Mouse (Mus musculus) adrenal gland, postnatal 4 days (tissue): ENCODE measurements around the gene Crocc. TPM values are rescaled to one million over a fixed set of nuclear protein-coding genes. Genes with fewer than 3 reads are reported as not detected.
A peak's percentile ranks its signal among the peaks of the same experiment; 100 is the strongest.

Source experiments
- DNase-seq, 2 experiments: peaks; one replicate each; pipeline ENCODE4 v3.0.0; 2021 to 2022; ENCODE audit warnings: low spot score in 2 of 2, mixed read lengths in 2 of 2
- total RNA-seq, 2 experiments: library from RNA; stranded (reverse); gene quantifications; 2 replicates each; pipeline ENCODE4 v1.2.3; 2021

The Crocc gene
- total RNA-seq, 2 experiments from 2014 or later, result 16.3 to 24.0 TPM

DNA sequence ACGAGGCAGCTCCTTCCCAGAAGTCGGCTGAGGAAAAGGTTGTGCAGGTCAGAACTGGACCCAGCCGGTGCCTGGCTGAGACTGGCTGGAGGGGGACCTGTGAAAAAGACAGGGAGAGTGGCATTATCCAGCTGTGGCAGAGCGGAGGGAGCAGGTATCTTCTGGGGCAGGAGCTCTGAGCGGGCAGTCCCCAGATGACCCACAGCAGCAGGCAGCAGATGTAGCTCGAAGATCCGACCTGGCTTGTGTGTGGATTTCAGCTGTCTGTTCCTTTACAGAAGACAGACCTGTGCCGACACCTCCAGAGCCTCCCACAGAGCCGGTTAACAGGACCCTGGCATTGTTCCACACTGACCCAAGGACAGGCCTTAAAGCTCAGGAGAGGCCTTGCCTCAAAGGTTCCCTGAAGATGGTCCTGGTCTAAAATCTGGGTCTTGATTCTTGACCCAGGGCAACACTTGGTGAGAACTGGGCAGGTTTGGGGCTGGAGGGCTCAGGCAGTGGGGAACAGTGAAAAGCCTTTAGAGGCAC is 7.2 kb upstream of the Crocc start:
- no peak for DNase-seq

DNA sequence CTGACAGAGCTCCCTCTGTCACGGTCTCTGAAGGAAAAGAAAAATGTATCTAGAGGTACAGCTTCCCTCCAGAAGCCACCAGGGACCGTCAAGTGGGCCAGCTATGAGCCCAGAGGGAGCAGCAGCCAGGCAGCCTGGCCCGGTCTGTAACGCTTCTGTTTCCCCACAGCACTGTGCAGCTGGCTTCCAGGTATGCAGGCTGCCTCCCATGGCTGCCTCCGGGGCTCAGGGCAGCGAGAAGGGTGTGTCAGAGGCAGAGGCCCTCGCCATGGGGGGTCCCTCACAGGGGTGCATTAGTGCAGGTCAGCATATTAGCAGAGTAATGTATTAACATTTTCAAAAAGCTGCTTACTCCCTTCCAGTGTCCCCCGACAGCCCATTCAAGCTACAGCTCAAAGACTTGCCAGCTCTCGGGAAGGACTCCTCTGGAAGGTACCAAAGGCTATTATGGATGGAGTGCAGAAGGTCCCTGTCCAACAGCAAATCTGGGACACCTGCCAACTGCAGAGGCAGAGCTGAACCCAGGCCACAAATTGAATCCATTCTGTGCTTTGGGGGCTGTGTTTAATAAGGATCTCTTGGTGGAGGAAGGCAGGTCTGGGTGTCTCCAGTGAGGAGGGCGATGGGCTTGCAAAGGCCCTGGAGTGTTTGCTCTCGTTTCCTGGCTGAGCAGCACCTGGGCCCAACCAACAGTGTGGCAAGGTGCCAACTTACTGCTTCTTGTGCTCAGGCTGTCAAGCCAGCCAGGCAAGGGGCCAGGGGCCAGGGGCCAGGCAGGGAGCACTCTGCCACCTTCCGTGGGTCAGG is 6.6 kb upstream of the Crocc start:
- no peak for DNase-seq

DNA sequence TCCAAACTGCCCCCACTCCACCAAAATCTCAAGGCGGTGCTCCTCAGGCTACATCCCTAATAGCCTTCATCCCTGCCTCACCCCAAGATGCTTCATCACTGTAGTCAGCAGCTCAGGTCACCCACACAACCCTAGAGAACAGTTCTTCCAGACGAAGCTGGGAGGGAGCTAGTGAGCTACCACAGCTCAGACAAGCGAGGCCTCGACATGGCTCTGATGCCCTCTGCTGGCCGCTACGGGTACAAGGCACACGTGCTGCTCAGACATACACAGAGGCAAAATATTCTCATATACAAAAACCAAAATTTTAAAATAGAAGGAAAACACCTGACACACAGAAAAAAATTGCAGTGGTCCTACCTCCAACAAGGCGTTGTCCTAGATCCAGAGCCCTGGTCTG is 4.8 kb upstream of the Crocc start:
- DNase-seq, result peak; percentile 65 to 72

DNA sequence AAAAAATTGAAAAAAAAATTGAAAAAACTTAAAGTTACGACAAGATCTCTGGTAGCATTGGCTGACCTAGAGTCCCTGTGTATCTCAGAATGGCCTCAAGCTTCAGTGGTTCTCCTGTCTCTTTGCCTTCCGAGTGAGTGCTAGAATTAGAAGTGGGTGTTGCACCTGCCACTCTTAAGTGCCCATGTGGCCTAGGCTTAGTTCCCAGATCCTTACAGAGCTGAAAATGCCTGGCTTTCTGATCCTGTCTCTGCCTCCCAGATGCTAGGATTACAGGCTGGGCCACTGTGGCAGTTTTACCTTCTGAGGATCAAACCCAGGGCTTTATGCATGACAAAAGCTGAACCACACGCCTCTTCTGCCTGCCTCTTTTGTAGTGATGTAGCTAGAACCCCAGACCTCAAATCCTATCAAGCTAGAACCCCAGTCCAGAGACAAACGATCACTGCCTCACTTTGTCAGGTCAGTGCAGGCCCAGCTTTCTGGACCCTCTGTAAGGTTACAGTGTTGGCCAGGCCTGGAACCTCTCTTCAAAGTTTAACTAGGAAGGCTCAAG is 3.8 kb upstream of the Crocc start:
- no peak for DNase-seq

DNA sequence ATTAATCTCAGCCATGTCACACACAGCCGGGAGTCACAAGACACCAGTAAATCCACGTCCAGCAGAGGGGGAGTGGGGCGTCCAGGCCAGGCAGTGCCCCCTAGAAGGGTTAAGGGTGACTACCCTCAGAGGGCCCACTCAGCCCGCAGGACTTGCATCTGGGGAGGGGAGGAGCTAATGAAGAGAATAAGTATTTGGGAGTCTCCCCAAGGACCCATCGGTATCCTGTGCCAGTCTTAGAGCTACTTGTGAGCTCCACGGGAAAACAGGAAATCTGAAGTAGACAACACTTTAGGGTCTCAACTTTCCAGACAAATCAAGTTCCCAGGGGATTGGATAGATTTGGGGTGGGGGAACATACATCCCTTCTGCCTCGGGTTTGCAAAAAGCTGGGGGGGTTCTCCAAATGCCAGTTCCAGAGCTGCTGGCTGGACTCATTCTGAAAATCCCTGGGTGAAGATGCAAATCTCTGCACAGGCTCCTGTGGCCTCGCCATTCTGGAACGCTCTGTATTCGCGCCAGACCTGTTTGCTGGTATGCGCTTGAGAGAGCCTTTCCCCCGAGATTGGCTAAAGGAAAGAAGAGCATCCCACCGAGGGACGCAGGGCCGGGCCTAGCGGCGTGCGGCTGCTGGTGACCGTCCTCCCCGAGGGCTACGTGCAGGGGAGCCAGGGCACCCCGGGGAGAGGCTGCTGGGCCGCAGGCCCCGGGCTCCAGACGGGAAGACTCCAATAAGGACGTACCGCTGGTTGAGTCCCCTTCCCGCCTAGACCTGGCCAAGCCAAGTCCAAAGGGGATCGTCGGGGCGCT is 529 bp downstream of the Crocc start:
- DNase-seq, result no peak

DNA sequence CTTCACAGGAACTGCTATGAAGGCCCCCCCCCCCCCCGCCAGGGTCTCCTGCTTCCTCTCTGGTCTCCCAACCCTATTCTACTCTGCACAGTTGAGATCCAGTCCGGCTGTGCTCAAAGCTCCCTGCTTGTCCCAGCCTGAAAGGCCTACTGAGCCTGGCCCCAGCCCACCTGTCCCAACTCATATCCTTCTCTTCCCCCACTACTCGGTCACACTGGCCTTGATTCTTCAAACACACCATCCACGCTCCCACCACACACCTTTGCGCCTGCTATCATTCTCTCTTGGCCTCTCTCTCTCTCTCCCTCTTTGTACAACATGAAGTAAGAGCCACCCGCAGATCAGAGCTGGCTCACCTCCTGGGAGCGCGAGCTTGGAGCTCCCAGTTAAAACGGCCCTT is 1.5 kb downstream of the Crocc start:
- DNase-seq, result no peak

DNA sequence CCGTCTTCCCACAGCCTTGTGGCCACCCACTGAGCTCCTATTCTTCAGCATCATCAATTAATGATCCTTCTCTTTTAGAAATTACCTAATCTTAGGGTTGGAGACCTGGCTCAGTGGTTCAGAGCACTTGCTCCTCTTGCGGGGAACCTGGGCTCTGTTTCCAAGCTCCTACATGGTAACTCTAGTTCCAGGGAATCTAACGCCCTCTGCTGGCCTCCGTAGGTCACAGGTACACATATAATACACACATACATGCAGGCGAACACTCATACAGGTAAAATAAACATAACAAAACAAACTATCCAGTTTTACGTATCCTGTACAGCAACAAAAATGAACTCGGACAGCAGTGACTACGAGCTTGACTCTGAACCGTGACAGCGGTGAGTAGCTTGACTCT is 3.4 kb downstream of the Crocc start:
- DNase-seq, result no peak

DNA sequence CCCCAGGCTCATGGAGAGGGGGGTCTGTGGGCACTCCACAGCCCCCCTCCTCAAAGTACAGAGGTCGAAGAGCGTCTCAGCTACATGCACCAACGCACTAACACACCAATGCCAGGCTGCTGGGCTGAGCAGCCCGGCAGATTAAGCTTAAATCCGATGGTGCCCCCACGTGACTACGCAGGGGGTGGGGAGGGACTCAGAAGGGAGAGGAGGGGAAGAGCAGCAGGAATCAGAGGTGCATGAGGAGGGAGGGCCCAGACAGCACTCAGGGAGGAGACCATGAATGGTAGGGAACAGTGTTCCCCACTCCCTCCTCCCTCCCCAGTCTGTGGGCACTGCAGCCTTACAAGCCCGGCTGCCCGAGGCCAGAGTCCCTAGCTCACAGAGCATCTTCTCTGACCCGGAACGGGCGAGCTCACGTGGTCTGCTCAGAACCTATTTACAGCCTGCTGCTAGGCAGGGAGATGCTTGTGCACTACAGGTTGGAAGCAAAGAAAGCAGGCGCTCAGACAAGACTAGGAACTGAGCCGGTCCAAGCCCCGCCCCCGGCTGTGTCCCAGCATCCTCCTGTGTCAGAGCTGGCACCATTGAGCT is 6.7 kb downstream of the Crocc start:
- DNase-seq, result no peak

DNA sequence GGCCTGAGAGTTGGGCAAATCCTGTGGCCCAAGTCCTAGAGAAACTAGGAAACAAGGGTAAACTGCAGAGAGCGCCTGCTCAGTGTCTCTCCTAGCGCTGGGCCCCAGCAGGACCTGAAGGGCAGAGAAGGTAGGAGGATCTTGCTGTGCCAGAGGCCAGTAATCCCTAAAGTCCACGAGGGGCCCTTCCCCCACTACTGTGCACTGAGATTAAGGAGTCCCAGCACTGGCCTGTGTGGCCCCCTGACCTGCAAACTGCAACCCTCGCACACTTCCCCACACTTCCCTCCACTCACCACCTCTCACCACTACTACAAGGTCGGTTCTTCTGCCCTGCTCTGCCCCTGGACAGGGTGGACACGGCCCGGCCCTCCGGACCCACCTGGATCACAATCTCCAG is 7.2 kb downstream of the Crocc start:
- no peak for DNase-seq

DNA sequence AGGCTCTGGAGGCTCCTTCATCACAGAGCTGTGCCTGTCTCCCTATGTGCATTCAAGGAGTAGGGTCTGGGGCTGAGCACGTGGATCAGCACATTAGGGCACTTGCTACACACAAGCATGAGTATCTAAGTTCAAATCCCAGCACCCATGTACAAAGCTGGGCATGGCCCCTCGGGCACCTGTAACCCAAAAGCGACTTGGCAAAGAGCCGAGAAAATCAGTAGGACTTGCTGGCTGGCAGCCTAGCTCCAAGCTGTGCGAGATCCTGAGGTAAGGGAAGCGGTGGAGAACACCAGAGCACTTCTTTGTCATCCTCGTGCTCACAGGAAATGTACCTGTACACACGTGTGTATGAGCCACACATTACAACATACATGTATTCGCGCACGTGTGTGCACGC is 7.9 kb downstream of the Crocc start:
- no peak for DNase-seq

DNA sequence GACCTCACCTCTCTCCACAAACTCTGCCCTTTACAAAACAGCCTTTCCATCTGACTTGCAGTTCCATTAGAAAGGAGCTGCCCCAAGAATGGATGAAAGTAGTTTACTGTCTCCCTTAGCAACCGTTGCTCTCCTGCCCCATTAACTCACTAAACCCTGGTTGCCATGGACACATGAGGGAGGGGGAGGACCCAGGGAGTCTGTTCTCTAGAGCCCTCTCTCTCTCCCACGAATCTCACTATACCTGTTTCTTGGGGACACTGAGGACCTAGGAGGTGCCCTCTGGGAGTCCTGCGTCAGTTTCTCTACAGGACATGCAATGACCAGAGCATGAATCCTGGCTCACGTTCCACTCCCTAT is 10.9 kb downstream of the Crocc start:
- DNase-seq, result no peak

DNA sequence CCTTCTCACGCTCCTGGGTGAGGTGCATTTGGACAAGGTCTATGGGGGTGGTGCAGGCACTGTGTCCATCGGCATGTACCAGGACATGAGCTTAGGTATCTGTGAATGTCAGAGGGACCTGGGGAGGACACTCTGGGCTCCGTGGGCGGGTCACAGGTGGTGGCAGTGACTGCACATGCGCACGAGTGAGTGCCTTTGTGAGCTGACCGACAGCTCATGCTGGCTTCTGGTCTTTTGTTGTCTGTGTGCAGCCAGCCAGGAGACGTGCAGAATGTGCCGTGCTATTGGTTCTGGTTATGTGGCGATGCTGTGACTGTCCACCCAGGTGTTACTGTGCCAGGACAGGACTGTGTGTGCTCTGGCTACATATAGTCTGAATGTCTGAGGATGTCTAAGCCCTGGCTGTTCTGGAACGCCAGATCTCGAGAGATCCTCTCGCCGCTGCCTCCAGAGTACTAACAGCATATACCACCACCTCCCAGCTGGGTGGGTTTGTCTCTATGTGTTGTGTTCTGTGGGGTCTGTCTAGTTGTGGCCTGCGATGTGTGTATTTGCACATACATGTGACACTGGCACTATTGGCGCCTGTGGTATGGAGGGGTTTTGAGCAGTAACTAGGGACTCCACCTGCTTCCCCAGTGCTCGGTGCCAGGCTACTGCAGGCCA is 11.4 kb downstream of the Crocc start:
- DNase-seq, result no peak

DNA sequence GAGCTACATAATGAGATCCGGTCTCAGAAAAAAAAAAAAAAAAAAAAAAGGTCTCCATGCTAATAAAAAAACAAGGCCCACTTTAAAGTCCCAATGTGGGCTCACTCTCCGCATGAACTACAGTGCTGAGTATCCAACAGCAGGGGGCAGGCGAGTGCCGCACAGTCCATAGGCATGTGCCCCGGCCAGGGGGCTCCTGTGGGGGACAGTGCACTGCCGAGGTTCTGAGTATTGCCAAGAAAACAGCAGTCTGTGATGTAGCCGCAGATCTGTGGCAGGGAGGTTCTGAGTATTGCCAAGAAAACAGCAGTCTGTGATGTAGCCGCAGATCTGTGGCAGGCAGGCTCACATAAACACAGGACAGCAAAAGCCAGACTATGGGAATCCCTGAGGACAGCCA is 15.5 kb downstream of the Crocc start:
- no peak for DNase-seq

DNA sequence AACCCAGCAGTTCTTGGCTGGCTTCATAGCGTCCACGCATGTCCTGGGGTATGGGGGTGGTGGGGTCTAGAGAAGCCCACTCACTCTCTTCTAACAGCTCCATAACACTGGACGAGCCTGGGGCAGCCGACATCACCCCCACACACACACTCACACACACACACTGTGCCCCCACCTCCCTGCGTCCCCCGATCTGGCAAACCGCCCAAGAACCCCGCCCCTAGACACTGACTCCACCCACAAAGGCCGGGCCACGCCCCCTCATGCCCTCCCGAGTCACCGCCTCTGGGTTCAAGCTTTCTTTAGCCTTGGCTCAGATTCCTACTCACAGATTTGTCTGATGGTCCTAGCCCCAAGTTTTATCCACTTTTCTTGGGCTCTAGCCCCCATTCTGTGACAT is 19.2 kb downstream of the Crocc start:
- no peak for DNase-seq

DNA sequence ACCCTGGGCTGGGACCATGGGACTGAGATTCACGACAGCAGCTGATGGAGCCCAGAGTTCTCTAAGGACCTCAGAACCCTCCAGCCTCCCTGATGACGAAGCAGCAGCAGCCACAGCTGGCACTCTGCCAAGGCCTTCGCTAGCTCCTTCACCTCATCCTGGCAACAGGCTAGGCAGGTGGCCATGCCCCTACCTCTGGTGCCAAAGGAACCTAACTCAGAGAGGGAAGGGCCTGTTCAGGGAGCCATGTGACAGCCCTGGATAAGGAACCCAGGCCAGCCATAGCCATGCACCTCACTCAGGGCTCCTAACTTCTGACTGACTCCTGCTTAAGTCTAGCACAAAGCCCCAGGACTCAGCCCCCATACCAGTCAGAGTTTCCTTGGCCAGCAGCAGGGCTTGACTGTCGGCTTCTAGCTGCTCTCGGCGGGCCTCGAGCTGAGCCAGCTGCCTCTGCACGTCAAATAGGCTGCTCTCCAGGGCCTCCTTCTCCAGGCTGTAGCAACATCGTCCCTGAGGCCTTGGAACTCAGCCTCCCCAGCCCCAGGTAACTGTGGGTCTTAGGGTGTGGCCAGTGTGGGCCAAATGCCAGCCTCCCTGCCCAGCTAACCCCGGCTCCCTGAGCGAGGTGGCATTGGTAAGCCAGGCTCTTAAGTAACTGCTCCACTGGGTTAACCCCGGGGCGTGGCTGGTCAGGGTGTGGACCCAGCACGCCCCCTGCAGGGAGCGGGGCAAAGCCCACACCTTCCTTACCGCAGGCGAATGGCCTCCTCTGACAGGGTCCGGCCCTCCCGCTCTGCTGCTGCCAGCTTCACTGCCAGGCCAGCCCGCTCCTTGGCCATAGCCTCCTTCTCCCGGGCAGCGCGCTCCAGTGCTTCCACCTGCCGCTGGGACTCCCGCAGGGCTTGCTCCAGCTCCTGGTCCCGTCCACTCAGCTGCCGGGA is 26.5 kb downstream of the Crocc start:
- no peak for DNase-seq

DNA sequence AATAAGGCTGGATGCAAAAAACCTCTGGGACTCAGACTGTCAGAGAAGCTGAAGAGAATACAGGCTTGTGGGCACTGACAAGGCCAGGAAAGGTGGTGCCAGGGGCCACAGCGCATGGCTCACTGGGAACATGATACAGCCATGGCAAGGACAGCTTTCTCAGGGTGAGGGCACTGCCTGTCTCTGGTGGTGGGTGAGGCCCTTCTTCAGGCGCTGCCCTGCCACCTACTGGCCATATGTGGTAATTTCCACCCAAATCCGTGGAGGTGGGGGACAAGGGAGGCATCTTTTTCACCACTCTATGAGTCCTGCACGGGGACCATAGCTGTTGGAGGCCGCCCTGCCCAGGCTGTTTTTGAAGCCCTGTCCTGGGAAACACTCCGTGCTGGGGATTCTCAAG is 28.6 kb downstream of the Crocc start:
- DNase-seq, result peak; percentile 62 to 63

DNA sequence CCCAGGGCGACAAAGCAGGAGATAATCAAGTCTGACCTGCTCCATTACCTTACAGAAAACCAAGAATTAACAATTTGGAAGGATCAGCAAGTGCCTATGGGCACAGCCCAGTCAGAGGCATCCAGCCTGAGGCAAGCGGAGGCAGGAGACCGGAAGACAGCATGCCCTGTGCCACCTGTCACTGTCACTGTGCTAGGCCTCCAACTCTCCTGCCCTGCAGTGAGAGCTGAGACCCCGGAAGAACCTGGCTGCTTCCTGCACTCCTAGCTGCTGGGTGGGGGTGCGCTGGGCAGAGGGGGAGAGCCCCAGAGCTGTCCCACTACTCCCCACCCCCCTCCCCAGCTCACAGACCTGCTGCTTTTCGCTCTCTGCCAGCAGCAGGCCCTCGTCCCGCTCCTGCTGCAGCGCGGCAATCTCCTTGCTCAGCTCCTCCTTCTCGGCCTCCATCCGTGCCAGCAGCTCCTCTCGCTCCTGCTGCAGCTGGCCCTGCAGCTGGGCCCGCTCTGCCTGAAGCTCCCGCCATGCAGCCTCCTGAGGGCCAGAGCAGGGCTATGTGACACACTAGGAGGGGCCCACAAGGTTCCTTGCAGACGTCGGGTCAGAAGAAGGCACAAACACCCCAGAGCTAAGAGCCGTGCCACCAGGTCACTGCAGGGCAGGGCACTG is 29.7 kb downstream of the Crocc start:
- no peak for DNase-seq

DNA sequence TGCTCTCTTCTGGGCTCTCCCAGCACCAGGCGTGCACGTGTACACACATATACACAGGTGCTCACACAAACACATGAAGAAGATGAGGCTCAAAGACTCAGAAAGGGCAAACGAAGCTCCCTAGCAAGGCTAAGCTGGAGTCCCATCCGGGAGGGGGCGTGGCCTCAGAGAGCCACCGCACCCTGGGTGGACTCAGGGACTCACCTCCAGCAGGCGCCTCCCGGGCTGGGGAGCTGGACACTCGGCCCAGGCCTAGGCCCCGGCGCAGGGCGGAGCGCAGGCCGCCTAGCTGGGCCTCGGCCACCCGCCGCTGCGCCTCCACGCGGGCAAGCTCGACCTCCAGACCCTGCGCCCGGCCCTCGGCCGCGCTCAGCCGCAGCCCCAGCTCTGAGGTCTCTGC is 35.4 kb downstream of the Crocc start:
- DNase-seq, result no peak

DNA sequence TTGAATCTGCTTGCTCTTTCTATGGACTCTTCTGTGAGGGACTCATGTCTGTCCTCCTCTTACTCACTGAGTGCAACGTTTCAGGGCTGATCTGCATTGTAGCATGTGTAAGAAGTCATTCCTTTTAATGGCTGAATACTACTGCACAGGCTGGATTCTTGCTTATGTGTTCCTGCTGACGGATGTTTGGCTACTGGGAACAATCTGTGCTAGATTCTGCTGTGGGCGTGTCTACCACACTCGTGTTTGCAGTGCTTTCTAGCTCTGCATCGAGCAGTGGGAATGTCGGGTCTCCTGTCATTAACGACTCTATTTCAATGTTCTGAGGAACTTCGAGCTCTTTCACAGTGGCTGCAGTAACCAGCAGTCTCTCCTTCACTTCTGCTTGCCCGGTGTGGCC is 36.3 kb downstream of the Crocc start:
- DNase-seq, result no peak

DNA sequence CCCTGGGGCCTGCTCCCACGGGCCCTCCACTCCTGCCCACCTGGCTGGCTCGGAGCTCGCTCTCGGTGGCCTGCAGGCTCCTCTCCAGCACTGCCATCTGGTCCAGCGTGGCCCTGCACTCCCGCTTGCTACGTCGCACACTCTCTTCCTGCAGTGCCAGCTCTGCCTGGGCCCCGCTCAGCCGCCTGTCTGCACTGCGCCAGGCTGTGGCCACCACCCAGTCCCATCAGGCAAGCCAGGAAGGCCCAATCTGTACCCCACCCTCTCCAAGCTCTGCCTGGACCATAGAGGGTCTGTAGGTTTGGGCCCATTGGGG is 38.8 kb downstream of the Crocc start:
- no peak for DNase-seq
